Mouse (Mus musculus) erythroblast, embryonic 14.5 days (primary cell): ENCODE results near the gene Pde4b.

Experiments used
- GATA1 ChIP-seq: IDR thresholded peaks from 2 replicates; pipeline ENCODE4 v1.6.1; 2012; ENCODE audit warnings: low read length, inconsistent platforms, mixed read lengths
- TAL1 ChIP-seq: IDR thresholded peaks from 3 replicates; pipeline ENCODE4 v1.6.1; 2012; ENCODE audit warnings: low read length, inconsistent platforms, mixed read lengths

DNA sequence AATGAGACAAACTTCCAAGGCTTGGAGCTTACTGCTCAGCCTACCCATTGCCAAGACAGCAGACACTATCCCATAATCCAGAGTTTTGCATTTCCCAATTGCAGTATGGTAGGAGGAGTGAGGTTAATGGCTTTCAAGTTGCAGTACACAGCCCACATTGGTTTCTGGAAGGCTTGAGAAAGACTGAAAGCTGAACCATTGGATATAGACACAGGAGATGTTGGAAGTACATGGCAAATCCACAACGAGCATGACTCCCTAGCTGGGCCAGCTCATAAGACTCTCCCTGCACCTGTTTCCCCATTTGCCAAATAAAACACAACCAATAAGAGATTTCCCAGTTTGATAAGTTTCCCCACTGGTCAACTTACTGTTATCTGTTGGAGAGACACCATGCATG is 450.9 kb downstream of the Pde4b start:
- TF ChIP-seq TAL1 (no peak), GATA1 (no peak)
